Mouse (Mus musculus): ENCODE measurements around the gene Ctnna2.

Gene Ctnna2

DNA sequence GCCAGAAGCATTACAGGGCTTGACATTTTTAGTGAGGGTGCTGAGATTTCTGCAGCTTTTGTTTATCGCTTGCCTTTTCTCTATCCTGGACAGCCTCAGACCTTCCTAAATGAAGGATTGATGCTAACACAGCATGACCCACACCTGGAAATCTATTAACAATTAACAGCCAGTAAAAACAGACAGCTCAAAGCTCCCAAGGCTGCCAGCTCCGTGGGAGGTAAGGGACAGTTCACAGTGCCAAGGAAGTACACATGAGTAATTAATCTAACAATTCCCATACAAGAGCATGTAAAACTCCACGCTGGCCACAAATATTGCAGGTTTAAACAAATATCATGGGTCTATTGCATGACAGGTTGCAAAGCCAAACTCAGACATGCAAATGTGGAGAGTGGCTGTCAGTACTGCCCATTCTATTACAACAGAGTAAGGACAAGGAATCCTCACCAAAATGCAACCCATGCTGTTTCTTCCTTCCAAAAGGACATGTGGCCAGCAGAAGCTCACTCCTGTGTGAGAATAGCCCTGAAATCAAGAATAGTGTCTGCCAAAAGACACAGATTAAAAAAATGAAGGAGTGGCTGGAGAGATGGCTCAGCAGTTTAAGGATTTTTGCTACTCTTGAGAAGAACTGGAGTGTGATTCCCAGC lies 765.6 kb downstream of the Ctnna2 start:
- POLR2A ChIA-PET, result no interaction called here

DNA sequence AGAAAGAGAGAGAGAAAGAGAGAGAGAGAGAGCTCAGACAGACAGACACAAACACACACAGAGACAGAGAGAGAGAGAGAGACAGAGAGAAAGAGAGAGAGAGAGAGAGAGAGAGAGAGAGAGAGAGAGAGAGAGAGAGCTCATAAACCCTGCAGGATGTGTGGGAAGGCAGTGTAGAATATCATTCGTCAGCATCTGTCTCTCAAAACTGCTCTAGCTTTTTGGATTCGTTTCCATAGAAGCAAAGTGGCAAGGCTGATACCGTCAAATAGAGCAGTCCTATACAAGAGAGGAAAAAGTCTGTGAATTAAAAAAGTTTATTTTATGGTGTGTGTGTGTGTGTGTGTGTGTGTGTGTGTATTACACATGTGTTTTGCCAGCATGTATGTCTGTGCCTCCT lies 769.6 kb downstream of the Ctnna2 start:
- CTCF ChIA-PET, result interaction anchor here in 1 of 4 experiments (0.6 kb wide), 1 partner anchor 9 kb away, joined by 8 read pairs; no protein-coding TSS in a partner anchor

More for the DNA sequence above, 765.6 kb downstream of the Ctnna2 start:
- CTCF ChIA-PET, result no interaction called here

DNA sequence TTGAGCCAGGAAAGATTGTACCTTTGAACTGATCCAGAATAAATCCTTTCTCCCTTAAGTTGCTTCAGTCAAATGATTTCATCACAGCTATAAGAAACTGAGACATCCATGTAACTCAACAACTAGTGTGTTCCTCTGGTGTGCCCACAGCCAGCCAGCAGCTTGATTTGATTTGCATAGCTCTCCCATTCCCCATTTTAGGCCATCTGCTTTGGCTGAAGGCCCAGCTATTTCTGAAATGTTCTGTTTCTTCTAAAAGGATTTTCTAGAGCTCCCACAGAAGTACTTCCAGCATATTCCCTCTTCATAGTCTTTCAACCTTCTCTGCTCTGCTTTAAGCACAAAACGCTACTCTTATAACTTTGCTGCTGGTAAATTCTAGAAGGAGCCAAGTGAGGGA lies 770.3 kb downstream of the Ctnna2 start:
- CTCF ChIA-PET, result interaction anchor here in 1 of 4 experiments (0.6 kb wide), 1 partner anchor 1933 kb away, joined by 7 read pairs; no protein-coding TSS in a partner anchor
- POLR2A ChIA-PET, result no interaction called here

More for the DNA sequence above, 769.6 kb downstream of the Ctnna2 start:
- POLR2A ChIA-PET, result no interaction called here

DNA sequence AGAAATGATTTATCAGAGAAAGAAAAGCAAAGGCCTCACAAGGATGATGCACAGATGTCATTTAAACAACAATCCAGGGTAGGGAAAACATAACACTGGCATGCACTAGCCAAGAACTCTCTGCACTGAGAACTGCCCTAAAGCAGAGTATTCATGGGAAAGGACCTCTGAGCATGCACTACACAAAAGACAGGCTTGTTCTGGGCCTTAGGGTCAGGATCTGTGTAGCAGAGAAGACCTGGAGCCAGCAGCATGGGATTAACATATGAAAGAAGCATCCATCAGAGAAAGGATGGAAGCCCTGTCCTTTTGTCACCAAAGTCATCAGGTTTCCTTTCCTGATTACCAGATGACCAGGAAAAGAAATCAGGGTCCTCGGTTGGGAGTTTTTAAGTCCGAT lies 780.1 kb downstream of the Ctnna2 start:
- ChIA-PET POLR2A (no interaction called here), CTCF (no interaction called here)

DNA sequence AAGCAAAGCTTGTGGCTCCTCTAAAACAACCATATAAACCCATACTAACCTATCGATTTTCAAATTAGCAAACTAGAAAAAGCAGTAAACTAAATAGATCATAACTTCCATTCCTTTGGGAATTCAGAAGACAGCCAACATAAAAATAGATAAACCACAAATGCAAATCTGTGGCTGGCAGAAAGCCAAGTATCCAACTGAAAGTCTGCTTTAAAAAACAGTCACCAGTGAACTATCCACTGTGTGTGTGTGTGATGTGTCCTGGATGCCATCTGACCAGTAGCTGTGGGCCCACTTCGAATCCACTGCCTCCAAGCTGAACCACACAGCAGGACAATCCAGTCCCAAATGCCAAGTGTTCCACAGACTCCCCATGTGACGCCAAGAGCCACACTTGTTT lies 782.8 kb downstream of the Ctnna2 start:
- POLR2A ChIA-PET, result no interaction called here
- CTCF ChIA-PET, result no interaction called here

DNA sequence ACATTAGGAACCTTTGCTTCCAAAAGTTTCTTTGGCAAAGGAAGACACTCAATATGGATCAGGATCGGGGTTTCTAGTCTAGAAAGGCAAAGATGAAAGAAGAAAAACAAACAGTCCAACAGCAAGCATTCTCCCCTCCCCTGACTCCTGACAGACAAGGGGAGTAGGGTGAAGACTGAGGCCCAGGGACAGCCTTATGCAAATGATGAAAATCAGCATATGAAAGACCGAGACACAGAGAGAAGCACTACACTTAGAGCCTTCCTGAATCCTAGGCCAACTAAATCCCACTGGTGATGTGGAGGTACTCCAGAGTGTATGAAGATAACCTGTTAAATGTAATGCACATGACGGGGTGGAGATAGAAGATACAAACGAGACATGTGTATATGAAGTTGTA lies 787.9 kb downstream of the Ctnna2 start:
- CTCF ChIA-PET, result no interaction called here
- POLR2A ChIA-PET, result interaction anchor here in 1 of 4 experiments (1.4 kb wide), 1 partner anchor 17 kb away, joined by 3 read pairs; no protein-coding TSS in a partner anchor

DNA sequence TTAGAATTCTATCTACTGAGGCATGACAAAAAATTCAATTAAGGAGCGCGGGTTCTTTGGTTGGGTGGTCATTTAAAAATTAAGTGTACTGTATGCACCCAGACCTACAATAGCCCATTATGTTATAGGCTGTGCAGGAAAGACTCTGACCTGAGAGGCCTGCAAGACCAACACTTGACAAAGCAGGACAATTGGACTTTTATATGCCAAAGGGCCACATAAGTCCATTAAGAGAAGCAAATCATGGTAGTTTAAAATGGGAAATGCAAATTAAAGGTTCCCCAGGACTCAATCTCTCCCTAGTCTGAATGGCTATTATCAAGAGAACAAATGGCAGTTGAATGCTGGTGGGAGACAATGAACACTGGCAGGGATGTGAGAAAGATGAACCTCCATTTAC lies 790.9 kb downstream of the Ctnna2 start:
- ChIA-PET POLR2A (no interaction called here), CTCF (no interaction called here)

DNA sequence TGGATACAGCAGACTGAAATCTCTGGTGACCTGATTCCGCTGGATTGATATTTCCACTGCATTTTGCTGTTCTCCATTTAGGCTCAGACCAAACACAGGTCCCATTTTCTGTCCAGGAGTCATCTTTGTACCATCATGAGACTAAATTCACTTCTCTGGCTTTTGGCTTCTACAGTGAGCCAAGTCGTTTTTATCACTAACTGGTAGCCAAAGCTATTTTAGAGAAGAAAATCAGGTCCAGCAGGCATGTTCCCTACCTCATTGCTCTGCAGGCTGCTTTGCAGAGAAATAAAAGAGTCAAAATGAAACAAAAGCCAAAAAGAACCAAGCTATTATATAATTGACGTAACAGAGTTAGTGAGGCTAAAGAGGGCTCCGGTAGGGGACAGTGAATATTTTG lies 793.7 kb downstream of the Ctnna2 start:
- CTCF ChIA-PET, result interaction anchor here in 1 of 4 experiments (0.6 kb wide), 1 partner anchor 396 kb away, joined by 4 read pairs; no protein-coding TSS in a partner anchor

DNA sequence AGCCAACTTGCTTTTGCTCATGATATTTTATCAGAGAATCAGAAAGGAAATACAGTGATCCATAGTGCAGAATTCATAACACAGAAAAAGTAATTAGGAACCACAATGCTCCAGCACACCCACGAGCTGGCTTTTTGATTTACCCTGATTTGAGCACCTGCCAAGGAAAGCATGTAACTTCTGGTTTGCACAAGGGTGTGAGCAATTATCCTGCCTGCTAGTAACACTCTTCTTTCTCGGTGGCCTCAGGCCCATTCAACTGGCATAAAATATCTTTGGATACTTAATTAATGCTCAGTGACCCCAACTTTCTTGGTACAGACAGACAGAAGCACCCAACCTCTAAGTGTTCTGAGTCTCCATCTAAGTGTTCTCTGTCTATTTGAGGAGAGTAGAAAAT lies 794.6 kb downstream of the Ctnna2 start:
- POLR2A ChIA-PET, result no interaction called here
- CTCF ChIA-PET, result no interaction called here

More for the DNA sequence above, 793.7 kb downstream of the Ctnna2 start:
- POLR2A ChIA-PET, result no interaction called here

DNA sequence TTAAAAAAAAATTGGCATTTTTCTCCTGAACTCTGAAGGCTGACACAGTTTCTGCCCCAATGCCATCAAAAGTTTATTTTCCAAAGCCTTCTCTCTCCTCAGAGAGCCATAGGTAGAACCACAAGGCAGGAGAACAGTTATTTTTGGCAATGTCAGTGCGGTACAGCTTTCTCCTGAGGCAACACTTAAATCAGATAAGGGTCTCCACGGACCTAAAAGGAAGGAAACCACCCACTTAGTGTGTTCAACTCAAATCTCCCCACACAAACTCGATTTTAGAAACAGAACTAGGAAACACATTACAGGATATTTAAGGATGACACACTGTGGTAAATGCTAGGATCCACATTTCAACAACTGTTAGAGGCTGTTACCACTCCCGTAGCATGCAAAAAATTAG lies 803.7 kb downstream of the Ctnna2 start:
- ChIA-PET CTCF (no interaction called here), POLR2A (no interaction called here)

DNA sequence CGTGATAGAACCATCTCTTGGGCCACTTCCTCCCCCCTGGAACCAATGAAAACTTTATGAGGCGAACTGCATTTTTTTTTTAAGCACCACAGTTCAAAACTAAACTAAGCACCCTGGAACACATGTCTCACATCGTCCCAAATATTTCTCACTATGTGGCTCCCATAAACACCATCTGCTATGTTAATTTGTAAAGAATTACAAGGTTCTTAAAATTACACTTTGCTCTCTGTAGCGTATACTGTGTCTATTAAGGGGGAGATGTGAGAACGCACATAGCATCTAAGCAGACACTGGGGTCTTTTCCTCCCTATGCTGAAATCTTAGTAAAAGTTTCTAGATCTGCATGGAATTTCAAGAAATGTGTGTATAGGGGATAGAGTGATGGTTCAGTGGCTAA lies 822.5 kb downstream of the Ctnna2 start:
- ChIA-PET POLR2A (no interaction called here), CTCF (no interaction called here)

DNA sequence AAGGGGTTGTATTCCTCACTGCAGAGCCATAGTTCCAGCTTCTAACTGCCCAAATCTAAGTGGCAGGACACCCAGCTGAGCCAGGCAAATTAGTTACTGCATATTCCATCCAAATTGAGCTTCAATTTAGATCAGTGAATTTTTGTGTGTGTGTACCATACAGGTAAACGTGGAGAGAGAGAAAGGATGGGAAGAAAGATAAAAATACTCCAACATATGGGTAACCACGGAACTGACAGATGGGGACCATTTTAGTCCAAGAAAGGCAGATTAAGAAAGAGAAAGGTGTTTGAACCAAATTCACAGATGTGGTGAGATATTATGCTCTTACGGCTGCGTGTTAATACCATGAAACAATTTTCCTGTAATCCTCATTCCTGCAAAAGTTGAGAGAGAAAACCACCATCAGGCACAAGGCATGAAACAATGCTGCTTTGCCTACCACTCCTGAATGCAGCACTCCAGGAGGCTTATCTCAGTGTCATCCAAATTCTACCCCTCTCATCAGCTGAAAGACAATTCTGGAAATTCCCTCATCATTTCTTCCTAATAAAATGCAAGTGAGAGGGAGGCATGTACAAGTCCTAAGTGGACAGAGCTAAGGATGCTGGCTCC lies 840.1 kb downstream of the Ctnna2 start:
- ChIA-PET POLR2A (no interaction called here), CTCF (no interaction called here)

DNA sequence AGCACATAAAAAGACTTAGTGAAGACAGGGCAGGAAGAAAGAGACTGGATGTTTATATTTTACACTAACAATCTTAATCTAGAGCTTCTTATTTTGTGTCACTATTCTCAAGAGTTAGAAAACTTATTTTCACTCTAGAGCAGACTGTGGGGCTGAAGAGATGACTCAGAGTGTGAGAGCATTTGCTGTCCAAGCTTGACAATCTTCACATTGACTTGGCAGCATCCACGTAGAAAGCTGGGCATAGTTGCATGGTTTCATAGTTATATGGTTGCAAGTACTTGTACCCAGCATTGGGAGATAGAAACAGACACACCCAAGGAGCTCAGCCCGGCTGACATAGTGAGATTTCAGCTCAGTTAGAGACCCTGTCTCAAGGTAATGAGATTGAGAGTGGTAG lies 858.6 kb downstream of the Ctnna2 start:
- ChIA-PET POLR2A (no interaction called here), CTCF (no interaction called here)

DNA sequence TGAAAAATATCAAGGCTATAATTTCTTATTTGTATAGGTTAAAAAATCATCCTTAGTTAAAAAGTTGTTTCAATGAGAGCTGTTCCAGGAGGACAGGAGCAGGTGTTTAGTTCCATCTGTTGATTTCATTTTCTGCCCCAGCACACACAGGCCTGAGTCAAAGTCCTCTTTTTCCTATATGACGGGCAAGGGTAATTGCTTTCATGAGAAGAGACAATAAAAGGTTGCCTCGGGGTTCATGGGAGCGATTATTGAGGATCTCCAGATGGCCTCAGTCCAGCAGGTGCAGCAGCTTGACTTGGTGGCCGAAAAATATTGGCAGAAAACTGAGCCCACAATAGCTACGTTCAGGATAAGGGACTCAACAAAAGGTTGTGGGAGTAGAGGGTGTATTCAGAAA lies 859.0 kb downstream of the Ctnna2 start:
- CTCF ChIA-PET, result no interaction called here
- POLR2A ChIA-PET, result no interaction called here

DNA sequence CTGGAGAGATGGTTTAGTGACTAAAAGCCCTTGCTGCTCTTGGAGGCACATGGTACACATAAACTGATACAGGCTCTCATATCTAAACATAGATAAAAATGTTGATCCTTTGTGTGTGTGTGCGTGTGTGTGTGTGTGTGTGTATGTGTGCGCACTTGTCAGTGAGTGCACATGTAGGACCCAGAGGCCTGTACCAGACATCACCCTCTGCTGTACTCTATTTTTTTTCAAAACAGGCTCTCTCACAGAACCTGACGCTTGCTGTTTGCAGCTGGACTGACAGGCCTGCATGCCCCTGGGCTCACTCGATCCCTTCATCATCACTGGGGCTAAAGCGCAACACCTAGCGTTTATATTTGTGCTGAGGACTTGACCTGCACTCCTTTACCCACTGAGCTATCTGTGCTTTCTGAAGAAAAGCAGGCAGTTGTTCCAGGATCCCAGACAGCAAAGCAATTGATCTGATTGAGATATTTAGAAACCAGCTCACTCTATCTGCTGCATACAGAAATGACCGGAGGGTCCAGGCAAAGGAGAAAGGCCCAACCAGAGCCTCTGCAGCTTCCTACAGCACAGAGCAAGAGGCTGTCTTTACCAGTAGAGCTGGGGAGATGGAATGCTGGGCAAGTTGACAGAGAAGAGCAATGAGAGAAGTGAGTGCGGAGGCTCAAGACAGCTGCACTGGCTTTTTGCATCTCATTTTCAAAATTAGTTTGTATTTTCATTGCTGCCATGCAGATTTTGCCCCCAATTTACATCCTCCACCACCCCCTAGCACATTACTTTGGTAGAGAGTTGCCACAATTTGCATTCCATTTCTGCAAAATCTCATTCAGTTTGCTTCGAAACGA lies 870.2 kb downstream of the Ctnna2 start:
- CTCF ChIA-PET, result no interaction called here
- POLR2A ChIA-PET, result no interaction called here

DNA sequence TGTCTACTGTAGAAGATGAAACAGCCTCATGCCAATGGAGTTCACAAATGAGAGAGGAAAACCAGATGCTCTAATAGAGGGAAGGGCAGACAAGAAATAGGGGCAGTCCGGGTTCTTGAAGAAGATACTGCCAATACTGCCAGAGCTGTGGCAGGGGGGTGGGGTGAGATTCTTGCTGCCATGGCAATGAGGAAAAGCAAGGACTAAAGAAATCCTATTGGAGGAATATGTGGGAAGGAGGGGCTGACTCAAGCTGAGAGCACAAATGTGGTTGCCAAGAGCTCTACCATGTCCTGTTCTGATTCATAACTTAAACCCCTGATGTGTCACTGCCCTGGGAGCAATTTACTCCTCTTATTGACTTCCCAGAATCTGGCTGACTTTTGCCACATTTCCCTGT lies 878.5 kb downstream of the Ctnna2 start:
- CTCF ChIA-PET, result no interaction called here

DNA sequence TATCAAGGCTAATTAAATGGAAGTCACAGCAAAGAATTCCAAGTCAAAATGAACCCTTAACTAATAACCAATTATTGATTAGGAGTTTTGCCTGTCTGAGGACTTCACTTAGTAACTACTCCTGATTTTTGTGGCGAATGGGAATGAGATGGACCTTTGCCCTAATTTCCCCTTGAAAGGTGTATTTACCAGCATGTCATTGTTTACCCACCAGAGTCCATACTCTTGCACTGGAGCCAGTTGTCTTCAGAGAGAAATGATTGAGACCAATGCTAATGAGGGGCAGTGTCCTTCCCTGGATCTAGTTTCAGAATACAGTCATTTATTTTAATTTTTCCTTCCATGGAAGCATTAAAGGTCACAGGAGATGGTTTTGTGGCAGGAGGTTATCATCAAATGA lies 881.0 kb downstream of the Ctnna2 start:
- POLR2A ChIA-PET, result no interaction called here

More for the DNA sequence above, 878.5 kb downstream of the Ctnna2 start:
- POLR2A ChIA-PET, result no interaction called here

DNA sequence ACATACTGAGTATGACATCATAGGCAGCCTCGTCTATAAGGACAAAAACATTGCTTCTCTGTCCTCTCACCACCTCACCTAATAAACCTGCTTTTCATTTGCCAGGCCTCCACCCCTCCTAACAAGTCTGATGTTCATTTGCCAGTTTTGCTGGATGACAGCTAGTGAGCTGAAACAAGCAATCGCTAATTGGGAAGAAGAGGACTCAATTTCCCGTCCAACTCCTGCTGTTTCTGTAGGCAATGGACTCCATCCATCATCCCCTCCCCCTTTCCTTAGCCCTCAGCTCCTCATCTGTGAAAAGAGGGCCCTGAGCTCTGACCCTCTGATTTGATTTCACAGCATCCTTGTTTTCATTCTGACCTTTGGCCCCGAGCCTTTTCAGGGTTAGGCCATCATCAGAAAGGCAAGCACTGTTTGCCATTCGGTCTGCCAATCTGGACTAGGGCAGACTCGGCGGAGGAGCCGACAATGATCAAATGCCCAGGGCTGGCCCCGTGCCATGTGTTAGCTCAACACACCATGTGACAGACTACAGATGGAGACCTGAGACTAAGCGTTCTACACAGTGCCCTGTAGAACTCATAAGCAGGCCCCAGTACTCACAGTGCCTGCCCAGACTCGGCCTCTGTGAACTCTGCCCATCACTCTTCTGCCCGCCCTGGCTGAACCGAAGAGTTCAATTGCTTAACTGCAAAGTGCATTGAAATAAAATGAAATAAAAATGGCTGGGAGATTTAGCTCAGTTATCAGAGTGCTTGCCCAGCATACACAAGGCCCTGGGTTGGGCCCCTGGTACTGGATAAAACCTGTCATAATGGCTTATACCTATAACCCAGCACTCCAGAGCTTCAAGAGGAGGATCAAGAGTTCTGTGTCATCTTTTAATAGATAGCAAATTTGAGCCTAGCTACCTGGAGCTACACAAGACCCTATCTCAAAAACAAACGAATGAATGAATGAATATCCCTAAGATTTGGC lies 903.8 kb downstream of the Ctnna2 start:
- POLR2A ChIA-PET, result no interaction called here
- CTCF ChIA-PET, result no interaction called here

More for the DNA sequence above, 881.0 kb downstream of the Ctnna2 start:
- CTCF ChIA-PET, result no interaction called here

DNA sequence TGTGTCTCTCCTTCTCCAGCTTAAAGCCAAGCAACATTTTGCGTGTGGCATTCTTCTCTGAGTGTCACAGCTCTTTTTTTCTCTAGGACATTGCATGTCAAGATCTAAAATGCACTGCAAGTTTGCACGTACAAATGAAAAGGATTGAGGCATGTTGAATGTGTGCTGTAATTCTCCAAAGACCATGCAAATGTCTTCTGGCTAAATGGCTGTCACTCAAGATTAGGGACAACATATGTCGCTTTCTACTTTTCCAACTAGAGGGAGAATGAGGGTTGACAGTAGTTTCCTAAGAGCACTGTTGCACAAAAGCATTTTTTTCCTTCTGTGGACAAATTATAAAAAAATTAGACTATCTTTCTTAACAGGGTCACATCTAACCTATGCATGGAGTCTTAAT lies 909.9 kb downstream of the Ctnna2 start:
- ChIA-PET POLR2A (no interaction called here), CTCF (no interaction called here)

DNA sequence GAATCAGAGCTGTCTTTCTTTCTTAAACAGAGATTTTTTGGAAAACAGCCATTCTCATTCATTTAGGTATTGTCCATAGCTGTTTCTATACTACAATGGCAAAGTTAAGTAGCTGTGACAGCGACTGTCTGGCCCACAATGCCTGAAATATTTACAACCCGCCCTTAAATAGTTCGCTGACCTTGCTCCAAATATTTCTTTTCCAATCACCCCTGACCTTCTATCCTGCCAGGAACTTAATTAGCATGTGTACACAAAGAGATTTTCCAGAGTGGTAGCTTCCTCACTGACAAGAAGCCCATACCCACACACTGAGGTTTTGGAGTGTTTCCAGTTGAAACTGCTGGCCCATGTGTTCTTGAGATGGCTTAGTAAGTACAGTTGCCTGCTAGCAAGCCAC lies 928.8 kb downstream of the Ctnna2 start:
- ChIA-PET POLR2A (interaction anchor here in 2 of 4 experiments (0.7 to 1.0 kb wide), 2 partner anchors 66 to 663 kb away, joined by 4 read pairs; no protein-coding TSS in a partner anchor), CTCF (interaction anchor here in 1 of 4 experiments (1.2 kb wide), 1 partner anchor 9 kb away, joined by 4 read pairs; no protein-coding TSS in a partner anchor)
